Mouse (Mus musculus): Measurements from ENCODE around the gene Wbp1l. TPM values are rescaled to one million over a fixed set of nuclear protein-coding genes. Genes with fewer than 3 reads are reported as not detected.
A peak's percentile ranks its signal among the peaks of the same experiment; 100 is the strongest.

Gene Wbp1l
- polyA plus RNA-seq, 1 experiment from 2014 or later: 39.7 TPM

GRCm38 (mm10) chr19:46699011-46699481, 100.2 kb downstream of the Wbp1l start:
- WGBS: 84% methylated on average over 10 of the region's 10 CpGs

GRCm38 (mm10) chr19:46701156-46701555, 102.3 kb downstream of the Wbp1l start:
- 92% methylated on average over 9 of the region's 9 CpGs for WGBS
- H3K9me3 ChIP-seq: no peaks in the 10 kb centered on the region
- H3K4me3 ChIP-seq: no peak overlapping the region
- ATAC-seq (replicated peaks): no peak
- no peaks in the 10 kb centered on the region for H3K4me1 ChIP-seq
- H3K36me3 ChIP-seq: no peaks in the 10 kb centered on the region
- no peak overlapping the region for H3K27ac ChIP-seq (replicated peaks)
- no peaks in the 10 kb centered on the region for H3K27me3 ChIP-seq
- H3K9ac ChIP-seq (replicated peaks): no peak overlapping the region
- H3K4me2 ChIP-seq (replicated peaks): no peak overlapping the region

More at GRCm38 (mm10) chr19:46699011-46699481, 100.2 kb downstream of the Wbp1l start:
- no peak overlapping the region for H3K27ac ChIP-seq (replicated peaks)
- H3K4me2 ChIP-seq (replicated peaks): no peak overlapping the region
- ATAC-seq (replicated peaks): no peak
- no peaks in the 10 kb centered on the region for H3K4me1 ChIP-seq
- H3K27me3 ChIP-seq: no peaks in the 10 kb centered on the region
- H3K36me3 ChIP-seq: no peaks in the 10 kb centered on the region
- no peak overlapping the region for H3K9ac ChIP-seq (replicated peaks)
- H3K9me3 ChIP-seq: no peaks in the 10 kb centered on the region
- no peak overlapping the region for H3K4me3 ChIP-seq

- H3K4me2 ChIP-seq (replicated peaks): no peak overlapping the region
Measured at GRCm38 (mm10) chr19:46705779-46706495, 107.1 kb downstream of the Wbp1l start.

GRCm38 (mm10) chr19:46706540-46707295, 107.8 kb downstream of the Wbp1l start:
- no peak overlapping the region for H3K27ac ChIP-seq (replicated peaks)
- no peaks in the 10 kb centered on the region for H3K27me3 ChIP-seq
- H3K4me2 ChIP-seq (replicated peaks): no peak overlapping the region
- peak overlapping the region; percentile 40; the same call in 1 of the 2 replicates for H3K4me3 ChIP-seq
- no peak for ATAC-seq (replicated peaks)
- WGBS: 80% methylated on average over 9 of the region's 9 CpGs
- H3K9me3 ChIP-seq: no peaks in the 10 kb centered on the region
- peaks cover 10% of the 10 kb centered on the region for H3K4me1 ChIP-seq
- no peaks in the 10 kb centered on the region for H3K36me3 ChIP-seq
- no peak overlapping the region for H3K9ac ChIP-seq (replicated peaks)

More at GRCm38 (mm10) chr19:46705779-46706495, 107.1 kb downstream of the Wbp1l start:
- H3K36me3 ChIP-seq: no peaks in the 10 kb centered on the region
- H3K27ac ChIP-seq (replicated peaks): no peak overlapping the region
- ATAC-seq (replicated peaks): no peak
- no peak overlapping the region for H3K9ac ChIP-seq (replicated peaks)
- H3K4me3 ChIP-seq: no peak overlapping the region
- H3K27me3 ChIP-seq: no peaks in the 10 kb centered on the region
- 70% methylated on average over 7 of the region's 7 CpGs for WGBS
- H3K4me1 ChIP-seq: peaks cover 10% of the 10 kb centered on the region
- H3K9me3 ChIP-seq: no peaks in the 10 kb centered on the region

Other genes starting within 250 kb of the Wbp1l start
- gene 2310034G01Rik, start 248.8 kb upstream of the Wbp1l start, polyA plus RNA-seq (2015; fragmentation: Nextera tagmentation; extraction: Ambion mirVana): 2.5 and 2.6 TPM in 2 replicates
- gene Actr1a, start 203.3 kb upstream of the Wbp1l start, polyA plus RNA-seq (2015; fragmentation: Nextera tagmentation; extraction: Ambion mirVana): 374 and 380 TPM in 2 replicates
- 28.9 and 30.5 TPM in 2 replicates for gene Sufu, start 202.2 kb upstream of the Wbp1l start, polyA plus RNA-seq (2015; fragmentation: Nextera tagmentation; extraction: Ambion mirVana)
- gene Trim8, start 97.4 kb upstream of the Wbp1l start, polyA plus RNA-seq (2015; fragmentation: Nextera tagmentation; extraction: Ambion mirVana): 28.0 and 29.4 TPM in 2 replicates
- gene Arl3, start 25.9 kb upstream of the Wbp1l start, polyA plus RNA-seq (2015; fragmentation: Nextera tagmentation; extraction: Ambion mirVana): 238 and 241 TPM in 2 replicates
- 12.6 and 13.7 TPM in 2 replicates for gene Sfxn2, start 25.7 kb upstream of the Wbp1l start, polyA plus RNA-seq (2015; fragmentation: Nextera tagmentation; extraction: Ambion mirVana)
- not detected in 2 replicates for gene Cyp17a1, start 74.1 kb downstream of the Wbp1l start, polyA plus RNA-seq (2015; fragmentation: Nextera tagmentation; extraction: Ambion mirVana)
- 13.9 and 14.4 TPM in 2 replicates for gene Borcs7, start 90.8 kb downstream of the Wbp1l start, polyA plus RNA-seq (2015; fragmentation: Nextera tagmentation; extraction: Ambion mirVana)
- gene As3mt, start 108.4 kb downstream of the Wbp1l start, polyA plus RNA-seq (2015; fragmentation: Nextera tagmentation; extraction: Ambion mirVana): 14.8 and 18.6 TPM in 2 replicates
- 3.7 and 4.1 TPM in 2 replicates for gene Cnnm2, start 162.5 kb downstream of the Wbp1l start, polyA plus RNA-seq (2015; fragmentation: Nextera tagmentation; extraction: Ambion mirVana)

All from forebrain, embryonic 15.5 days (tissue).